In the genomic region with DNA sequence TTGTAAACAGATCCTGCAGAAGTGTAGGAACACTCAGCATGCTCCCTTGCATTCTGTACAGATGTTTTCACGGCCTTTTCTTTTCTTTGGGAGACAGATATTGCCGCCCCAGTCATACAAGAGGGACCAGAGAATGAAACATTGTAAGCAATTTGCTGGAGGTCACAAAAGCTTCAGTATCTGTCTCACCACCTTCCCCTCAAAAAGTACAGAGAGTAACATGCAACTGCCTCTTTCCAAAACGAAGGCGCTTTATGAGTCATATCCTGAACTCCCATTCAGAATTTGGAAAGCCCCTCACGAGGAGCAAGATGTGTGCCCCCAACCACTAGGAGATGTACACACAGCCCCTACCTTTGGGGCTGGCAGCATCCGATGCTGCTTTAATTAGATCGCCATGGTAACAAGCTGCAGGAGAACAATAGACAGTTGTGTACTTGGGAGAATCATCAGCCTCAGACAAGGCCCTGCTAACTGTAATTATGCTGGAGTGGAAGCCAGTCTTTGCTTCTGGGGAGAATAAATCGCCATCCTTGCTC, we compare ENCODE assay signal across 10 mouse cellular contexts.
DNase-seq lines count a peak whose midpoint lies in the region; ATAC-seq lines count a peak whose summit lies in the region.
"Had no signal": no experiment of that assay in that cellular context is flagged by ENCODE, and none has a peak within 500 bp of the region (broad histone marks: within the 10 kb centered on the region; RNA-seq: fewer than 3 reads in every experiment).

No protein-coding gene starts in this region.

- H3K4me3 ChIP-seq in hindbrain, embryonic 11.5 days (ENCODE audit: low read depth, low read length) = no peak overlapping the region
- H3K4me3 ChIP-seq in midbrain, embryonic 10.5 days = no peak overlapping the region
- H3K4me3 ChIP-seq in kidney, embryonic 15.5 days (replicated peaks) = no peak overlapping the region

- H3K27me3 ChIP-seq in hindbrain, embryonic 11.5 days (ENCODE audit: control insufficient read depth, insufficient read depth, low read length) = no peaks in the 10 kb centered on the region
- no peaks in the 10 kb centered on the region; the same call in 1 of the 2 replicates for H3K27me3 ChIP-seq in midbrain, embryonic 10.5 days (ENCODE audit: low read depth, poor library complexity, severe bottlenecking)
- no peaks in the 10 kb centered on the region for H3K27me3 ChIP-seq in kidney, embryonic 15.5 days

- ATAC-seq in hindbrain, embryonic 11.5 days (ENCODE audit: low FRiP score) = peak; percentile 84
- no peak for ATAC-seq in kidney, embryonic 15.5 days (replicated peaks; ENCODE audit: low FRiP score)

- DNase-seq in right cerebral cortex, adult 18-20 months = peak; percentile 5
- DNase-seq in right cerebral cortex, postnatal 4 days = no peak
- DNase-seq in hindbrain, embryonic 11.5 days (ENCODE audit: low spot score) = peak; percentile 54
- no peak for DNase-seq in midbrain, embryonic 10.5 days (ENCODE audit: low spot score)
- DNase-seq in urinary bladder, postnatal 4 days (ENCODE audit: low spot score in 2 of 2) = no peak
- DNase-seq in cerebellum, adult 8-10 months = no peak
- no peak for DNase-seq in lung, postnatal 4 days
- DNase-seq: adrenal gland, adult 2 months; kidney, adult 2 months had no signal

- no peaks in the 10 kb centered on the region for H3K36me3 ChIP-seq in hindbrain, embryonic 11.5 days (ENCODE audit: control insufficient read depth, insufficient read depth, low read length)
- H3K36me3 ChIP-seq in midbrain, embryonic 10.5 days = no peaks in the 10 kb centered on the region
- no peaks in the 10 kb centered on the region for H3K36me3 ChIP-seq in kidney, embryonic 15.5 days

- 62% methylated on average over 8 of the region's 8 CpGs for WGBS in hindbrain, embryonic 11.5 days
- WGBS in midbrain, embryonic 10.5 days = 65% methylated on average over 8 of the region's 8 CpGs
- 62% methylated on average over 8 of the region's 8 CpGs for WGBS in kidney, embryonic 15.5 days

- H3K27ac ChIP-seq in hindbrain, embryonic 11.5 days (ENCODE audit: low read depth, low read length) = peak overlapping the region; percentile 45
- peak overlapping the region; percentile 64 for H3K27ac ChIP-seq in midbrain, embryonic 10.5 days (replicated peaks)
- no peak overlapping the region for H3K27ac ChIP-seq in kidney, embryonic 15.5 days

- no peaks in the 10 kb centered on the region for H3K9me3 ChIP-seq in hindbrain, embryonic 11.5 days (ENCODE audit: control insufficient read depth, low read length)
- H3K9me3 ChIP-seq in midbrain, embryonic 10.5 days (replicated peaks) = no peaks in the 10 kb centered on the region
- no peaks in the 10 kb centered on the region for H3K9me3 ChIP-seq in kidney, embryonic 15.5 days (replicated peaks)

- no peaks in the 10 kb centered on the region for H3K4me1 ChIP-seq in hindbrain, embryonic 11.5 days (replicated peaks; ENCODE audit: control insufficient read depth, insufficient read depth, low read length)
- H3K4me1 ChIP-seq in midbrain, embryonic 10.5 days = peaks cover 10% of the 10 kb centered on the region
- H3K4me1 ChIP-seq in kidney, embryonic 15.5 days = no peaks in the 10 kb centered on the region

- no peak overlapping the region for H3K4me2 ChIP-seq in hindbrain, embryonic 11.5 days (replicated peaks; ENCODE audit: low read depth, low read length)
- H3K4me2 ChIP-seq in kidney, embryonic 15.5 days = no peak overlapping the region

- H3K9ac ChIP-seq in hindbrain, embryonic 11.5 days (ENCODE audit: low read depth, low read length) = no peak overlapping the region
- no peak overlapping the region for H3K9ac ChIP-seq in kidney, embryonic 15.5 days

Comparison
In these comparisons a context has a peak if more than half of its experiments do, and no peak if none do; other contexts are left out.
1. DNase-seq: peak in right cerebral cortex, adult 18-20 months (single experiment) and hindbrain, embryonic 11.5 days (single experiment); none in right cerebral cortex, postnatal 4 days (single experiment), midbrain, embryonic 10.5 days (single experiment), urinary bladder, postnatal 4 days (0 of 2), cerebellum, adult 8-10 months (single experiment) and lung, postnatal 4 days (0 of 2).